Mouse (Mus musculus) midbrain, embryonic 11.5 days (tissue): ENCODE measurements around the gene Prr5l. TPM values are rescaled to one million over a fixed set of nuclear protein-coding genes. Genes with fewer than 3 reads are reported as not detected.
A peak's percentile ranks its signal among the peaks of the same experiment; 100 is the strongest.

Source experiments
- ATAC-seq: fragments of 200-750 bp; cut with Nextera tagmentation; 2 replicates; pipeline ENCODE4 v1.8.0; 2017; ENCODE audit warnings: moderate TSS enrichment, moderate library complexity; ENCODE audit not compliant: low FRiP score
- DNase-seq: peaks from one replicate; pipeline ENCODE4 v3.0.0; 2015; ENCODE audit warnings: low spot score; ENCODE audit errors: missing footprints
- H3K27ac ChIP-seq: fragments of 300-500 bp; sonication (generic); 2 replicates; pipeline ENCODE4 v1.5.1; 2014; ENCODE audit warnings: low read depth, low read length
- H3K27me3 ChIP-seq: fragments of 300-500 bp; sonication (generic); 2 replicates; pipeline ENCODE4 v1.6.1; 2014; ENCODE audit warnings: mild to moderate bottlenecking, low read length, moderate library complexity, mixed read lengths; ENCODE audit not compliant: control insufficient read depth, insufficient read depth
- H3K36me3 ChIP-seq: fragments of 300-500 bp; sonication (generic); 2 replicates; pipeline ENCODE4 v1.6.1; 2014; ENCODE audit warnings: mild to moderate bottlenecking, low read length, moderate library complexity, mixed read lengths; ENCODE audit not compliant: control insufficient read depth, insufficient read depth
- H3K4me1 ChIP-seq: fragments of 300-500 bp; sonication (generic); 2 replicates; pipeline ENCODE4 v1.6.1; 2014; ENCODE audit warnings: low read length; ENCODE audit not compliant: control insufficient read depth, insufficient read depth
- H3K4me2 ChIP-seq: fragments of 300-500 bp; sonication (generic); 2 replicates; pipeline ENCODE4 v1.6.1; 2014; ENCODE audit warnings: mild to moderate bottlenecking, moderate library complexity
- H3K4me3 ChIP-seq: fragments of 300-500 bp; sonication (generic); 2 replicates; pipeline ENCODE4 v1.5.1; 2014; ENCODE audit warnings: low read depth, low read length
- H3K9ac ChIP-seq: fragments of 300-500 bp; sonication (generic); 2 replicates; pipeline ENCODE4 v1.6.1; 2014; ENCODE audit warnings: low read length
- H3K9me3 ChIP-seq: fragments of 300-500 bp; sonication (generic); 2 replicates; pipeline ENCODE4 v1.6.1; 2016; ENCODE audit warnings: low read length; ENCODE audit not compliant: control insufficient read depth
- WGBS: fragments of 180-500 bp; shearing (Covaris S2); extraction: QIAGEN DNeasy Blood & Tissue Kit; methylation state at CpG from one replicate; pipeline ENCODE4 v1.1.7; 2014; 5-methylcytosine and 5-hydroxymethylcytosine counted together
- polyA plus RNA-seq: library from polyadenylated mRNA; unstranded; fragments of >200 nt; fragmentation: Nextera tagmentation; extraction: Ambion mirVana; gene quantifications from 2 replicates; pipeline ENCODE4 v1.2.1, GENCODE M21; 2014

Gene Prr5l
- 12.6 and 15.5 TPM in 2 replicates for polyA plus RNA-seq

DNA sequence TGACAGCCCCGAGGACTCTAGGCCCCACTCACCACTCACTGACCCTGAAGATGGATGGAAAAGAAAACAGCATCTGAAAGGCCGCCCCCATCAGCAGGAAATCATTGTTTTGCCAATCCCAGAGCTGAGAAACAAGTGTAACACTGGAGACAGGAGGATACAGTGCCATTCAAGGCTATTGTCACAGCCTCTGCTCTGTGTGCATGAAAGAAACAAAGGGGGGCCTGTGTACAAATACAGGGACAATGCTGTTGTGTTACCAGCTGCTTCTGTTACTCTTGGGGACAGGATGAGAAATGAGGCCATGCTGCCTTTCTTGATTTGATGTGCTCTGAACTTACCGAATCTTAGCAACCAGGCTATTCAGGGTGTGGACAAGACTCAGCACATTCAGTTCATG, at the start of gene Prr5l:
Gene Prr5l (minus strand): TSS at position 30 of the 400 bp plus-strand sequence.
- 52% methylated on average over 3 of the region's 3 CpGs for WGBS
- DNase-seq (no peak), ATAC-seq (no peak)
- H3K4me2 ChIP-seq: no peak within 1 kb of the TSS
- no peaks in the 10 kb centered on the region for H3K9me3 ChIP-seq
- no peaks in the 10 kb centered on the region for H3K27me3 ChIP-seq
- H3K4me1 ChIP-seq: peaks cover 2% of the 10 kb centered on the region; the same call in 1 of the 2 replicates
- no peak within 1 kb of the TSS for H3K9ac ChIP-seq
- H3K36me3 ChIP-seq: no peaks in the 10 kb centered on the region
- H3K27ac ChIP-seq: no peak within 1 kb of the TSS
- H3K4me3 ChIP-seq: no peak within 1 kb of the TSS

DNA sequence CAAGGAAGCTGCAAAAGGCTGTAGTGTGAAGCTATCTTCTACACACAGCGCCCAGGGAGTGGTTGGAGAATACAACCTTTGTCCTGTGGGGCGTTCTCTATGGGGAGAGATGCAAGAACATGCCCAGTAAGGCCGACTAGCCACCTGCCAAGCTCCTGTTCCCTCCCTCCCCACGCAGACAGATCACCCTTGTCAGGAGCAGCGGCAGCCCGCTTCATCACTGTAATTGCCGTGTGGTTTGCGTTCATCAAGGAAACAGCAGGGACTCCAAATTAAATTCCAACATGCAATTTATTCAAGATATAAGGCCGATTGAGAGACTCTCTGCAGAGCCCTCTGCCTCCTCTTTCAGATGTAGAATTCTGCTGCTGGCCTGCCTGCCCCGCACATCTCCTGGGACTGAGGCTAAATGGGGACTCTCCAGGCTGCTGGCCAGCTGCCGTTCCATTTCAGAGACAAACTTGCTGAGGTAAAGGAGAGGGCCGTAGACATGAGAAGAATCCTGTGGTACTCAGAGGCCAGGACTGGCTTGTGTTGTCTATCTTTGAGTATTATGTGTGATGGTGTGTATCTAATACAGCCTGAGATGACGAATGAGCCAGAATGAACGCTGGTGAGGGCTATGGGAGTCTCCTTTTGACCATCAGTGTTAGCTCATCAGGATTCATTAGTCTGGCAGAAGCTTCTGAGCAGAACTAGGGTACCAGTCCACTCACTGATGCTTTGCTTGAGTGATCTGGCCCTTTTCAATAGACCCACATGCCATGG, 49.5 kb upstream of the Prr5l start:
- peak; percentile 73 for DNase-seq
- no peak overlapping the region for H3K27ac ChIP-seq
- no peak overlapping the region for H3K4me3 ChIP-seq
- no peaks in the 10 kb centered on the region for H3K9me3 ChIP-seq
- H3K4me1 ChIP-seq: no peaks in the 10 kb centered on the region
- 91% methylated on average over 14 of the region's 14 CpGs for WGBS
- H3K27me3 ChIP-seq: no peaks in the 10 kb centered on the region
- H3K9ac ChIP-seq: no peak overlapping the region
- no peaks in the 10 kb centered on the region for H3K36me3 ChIP-seq
- no peak overlapping the region for H3K4me2 ChIP-seq
- no peak for ATAC-seq

DNA sequence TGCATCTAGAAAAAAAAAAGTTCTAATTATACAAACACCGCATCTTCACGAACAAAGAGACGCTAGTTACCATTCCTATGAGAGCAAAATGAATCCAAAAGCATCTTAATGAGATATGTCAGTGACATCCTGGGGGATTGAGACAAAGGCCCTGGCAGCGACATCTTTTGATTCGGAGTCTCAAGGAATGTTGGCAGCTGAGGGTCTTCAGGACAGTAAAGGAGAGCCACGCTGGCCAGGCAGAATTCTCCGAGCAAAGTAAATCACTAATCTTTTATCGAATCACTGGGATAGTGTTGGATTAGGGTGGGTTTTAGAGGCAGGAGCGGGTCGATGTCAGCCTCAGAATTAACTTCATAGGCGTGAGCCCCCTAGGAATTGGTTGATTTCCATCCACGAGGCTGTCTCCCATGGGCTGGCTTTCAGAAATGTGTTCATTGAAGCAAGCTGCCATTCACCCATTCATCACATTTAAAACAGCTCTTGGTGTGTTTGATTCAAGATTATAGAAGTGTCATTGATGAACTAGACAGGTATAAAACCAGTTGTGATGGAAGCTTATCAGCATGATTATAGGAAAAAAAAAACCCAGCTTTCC, 42.9 kb upstream of the Prr5l start:
- H3K4me2 ChIP-seq: no peak overlapping the region
- no peak overlapping the region for H3K4me3 ChIP-seq
- H3K27me3 ChIP-seq: no peaks in the 10 kb centered on the region
- 49% methylated on average over 12 of the region's 12 CpGs for WGBS
- no peak overlapping the region for H3K27ac ChIP-seq
- 0 out of 2 replicates have a peak, but pooled peaks cover 2% of the 10 kb centered on the region for H3K4me1 ChIP-seq
- ATAC-seq (peak; percentile 44), DNase-seq (peak; percentile 83)
- no peaks in the 10 kb centered on the region for H3K36me3 ChIP-seq
- no peak overlapping the region for H3K9ac ChIP-seq
- H3K9me3 ChIP-seq: no peaks in the 10 kb centered on the region

DNA sequence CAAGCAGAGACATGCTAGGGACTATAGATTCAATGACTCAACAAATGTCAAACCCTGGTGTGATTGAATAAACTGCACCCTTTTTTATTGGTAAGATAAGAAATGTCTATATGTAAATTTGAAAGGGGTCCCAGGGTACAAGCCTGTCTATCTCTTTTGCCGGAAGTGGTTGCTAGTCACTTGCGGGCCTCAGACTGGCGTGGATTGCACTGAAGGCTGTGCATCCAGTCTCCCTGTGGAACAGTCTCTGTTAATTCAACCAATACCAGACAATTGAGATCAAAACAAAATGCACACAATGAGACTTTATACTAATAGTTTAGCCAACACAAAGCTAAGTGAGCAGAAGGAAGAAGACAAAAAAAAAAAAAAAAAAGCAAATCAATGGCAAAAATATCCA, 42.4 kb upstream of the Prr5l start:
- 78% methylated on average over 3 of the region's 3 CpGs for WGBS
- Histone ChIP-seq H3K9ac (no peak overlapping the region), H3K27ac (no peak overlapping the region), H3K4me1 (0 out of 2 replicates have a peak, but pooled peaks cover 3% of the 10 kb centered on the region), H3K4me2 (no peak overlapping the region), H3K27me3 (no peaks in the 10 kb centered on the region), H3K9me3 (no peaks in the 10 kb centered on the region), H3K36me3 (no peaks in the 10 kb centered on the region), H3K4me3 (no peak overlapping the region)
- DNase-seq (no peak), ATAC-seq (no peak)

DNA sequence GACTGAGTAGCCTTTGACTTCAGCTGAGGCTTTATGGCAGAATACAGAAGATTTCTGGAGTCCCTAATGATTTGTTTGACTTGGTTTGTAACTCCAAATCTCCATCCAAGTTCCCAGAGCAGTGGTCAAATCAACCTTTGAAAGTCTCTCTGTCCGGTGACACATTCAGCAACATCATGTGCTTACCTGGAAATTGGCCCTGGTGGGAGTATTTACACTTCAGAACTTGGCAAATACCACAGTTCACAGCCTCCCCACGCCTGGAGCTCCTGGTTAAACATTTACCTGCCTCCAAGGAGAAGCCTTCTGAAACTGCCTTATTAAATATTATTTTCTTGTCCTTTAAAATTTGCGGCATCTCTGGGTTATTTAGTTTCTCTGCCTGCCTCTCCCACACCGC, 40.4 kb upstream of the Prr5l start:
- Histone ChIP-seq H3K4me1 (peaks cover 6% of the 10 kb centered on the region; the same call in 1 of the 2 replicates), H3K4me2 (no peak overlapping the region), H3K36me3 (no peaks in the 10 kb centered on the region), H3K9me3 (no peaks in the 10 kb centered on the region), H3K27me3 (no peaks in the 10 kb centered on the region), H3K27ac (no peak overlapping the region), H3K9ac (no peak overlapping the region), H3K4me3 (no peak overlapping the region)
- no peak for DNase-seq
- no peak for ATAC-seq
- 83% methylated on average over 4 of the region's 4 CpGs for WGBS

DNA sequence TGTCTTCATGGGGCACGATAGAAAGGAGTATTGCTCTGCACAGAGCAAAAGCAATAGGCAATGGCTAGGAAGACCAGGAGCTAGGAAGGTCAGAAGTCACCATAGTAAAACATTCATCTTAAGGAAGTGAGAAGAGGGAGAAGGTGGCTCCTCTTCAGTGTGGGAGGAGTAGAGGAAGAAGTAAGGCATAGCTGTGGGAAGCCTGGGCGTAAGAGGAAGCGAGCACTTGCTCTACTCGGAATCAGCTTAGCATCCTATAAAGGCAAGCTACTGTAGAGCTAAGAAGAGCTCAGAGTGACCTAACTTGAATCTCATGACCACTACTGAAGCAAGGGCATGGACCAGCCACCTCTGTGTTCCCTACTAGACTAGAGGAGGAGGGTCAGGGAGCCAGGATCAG, 39.5 kb upstream of the Prr5l start:
- Histone ChIP-seq H3K27ac (no peak overlapping the region), H3K9me3 (no peaks in the 10 kb centered on the region), H3K36me3 (no peaks in the 10 kb centered on the region), H3K27me3 (no peaks in the 10 kb centered on the region), H3K4me2 (no peak overlapping the region), H3K4me3 (no peak overlapping the region), H3K9ac (no peak overlapping the region), H3K4me1 (peaks cover 6% of the 10 kb centered on the region; the same call in 1 of the 2 replicates)
- DNase-seq: peak; percentile 39
- WGBS: 92% methylated on average over 4 of the region's 4 CpGs
- no peak for ATAC-seq

DNA sequence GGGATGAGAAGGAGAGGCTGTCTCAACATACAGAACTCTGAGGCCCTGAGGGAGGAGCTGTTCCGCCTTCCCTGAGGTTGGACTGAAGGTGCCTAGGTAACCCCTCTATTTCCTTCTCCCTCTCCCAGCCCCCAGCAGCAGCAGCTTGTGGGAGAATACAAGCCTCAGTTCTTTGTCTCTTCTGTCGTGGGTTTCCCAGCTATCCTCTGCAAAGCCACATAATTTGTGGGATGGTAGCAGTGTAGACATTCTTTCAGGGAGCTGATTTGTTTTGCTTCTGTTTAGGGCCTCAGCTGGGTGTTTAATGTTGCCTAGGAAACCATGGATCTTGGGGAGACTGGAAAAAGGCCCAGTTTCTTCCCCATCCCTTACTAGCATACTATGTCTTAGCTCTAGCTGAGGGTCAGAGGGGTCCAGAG, 37.3 kb upstream of the Prr5l start:
- Histone ChIP-seq H3K4me2 (no peak overlapping the region), H3K27me3 (no peaks in the 10 kb centered on the region), H3K9ac (no peak overlapping the region), H3K36me3 (no peaks in the 10 kb centered on the region), H3K4me3 (no peak overlapping the region), H3K27ac (no peak overlapping the region), H3K9me3 (no peaks in the 10 kb centered on the region), H3K4me1 (peaks cover 4% of the 10 kb centered on the region; the same call in 1 of the 2 replicates)
- ATAC-seq: no peak
- peak; percentile 78 for DNase-seq
- WGBS: 38% methylated on average over 2 of the region's 2 CpGs

DNA sequence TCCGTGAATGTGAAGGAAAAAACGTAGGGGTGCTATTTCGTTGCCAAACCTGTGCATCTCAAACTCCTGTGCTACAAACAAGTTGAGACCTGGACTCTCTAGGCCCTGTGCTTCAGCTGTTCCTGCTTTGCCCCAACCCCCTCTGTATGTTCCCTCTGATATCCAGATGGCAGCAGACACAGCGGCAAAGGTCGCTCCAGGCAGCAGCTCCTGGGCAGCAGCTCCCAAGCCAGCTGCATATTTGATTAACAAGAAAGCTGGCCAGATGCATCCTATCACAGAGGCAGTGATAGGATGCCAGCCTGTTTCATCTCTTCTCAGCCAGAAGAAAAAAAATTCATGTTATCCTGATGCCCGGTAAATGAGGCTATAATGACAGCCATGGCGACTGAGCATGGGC, 35.7 kb upstream of the Prr5l start:
- Histone ChIP-seq H3K4me1 (peaks cover 4% of the 10 kb centered on the region; the same call in 1 of the 2 replicates), H3K27me3 (no peaks in the 10 kb centered on the region), H3K4me3 (no peak overlapping the region), H3K9me3 (no peaks in the 10 kb centered on the region), H3K9ac (no peak overlapping the region), H3K4me2 (no peak overlapping the region), H3K27ac (no peak overlapping the region), H3K36me3 (no peaks in the 10 kb centered on the region)
- ATAC-seq: no peak
- DNase-seq: peak; percentile 75
- WGBS: 88% methylated on average over 7 of the region's 7 CpGs

DNA sequence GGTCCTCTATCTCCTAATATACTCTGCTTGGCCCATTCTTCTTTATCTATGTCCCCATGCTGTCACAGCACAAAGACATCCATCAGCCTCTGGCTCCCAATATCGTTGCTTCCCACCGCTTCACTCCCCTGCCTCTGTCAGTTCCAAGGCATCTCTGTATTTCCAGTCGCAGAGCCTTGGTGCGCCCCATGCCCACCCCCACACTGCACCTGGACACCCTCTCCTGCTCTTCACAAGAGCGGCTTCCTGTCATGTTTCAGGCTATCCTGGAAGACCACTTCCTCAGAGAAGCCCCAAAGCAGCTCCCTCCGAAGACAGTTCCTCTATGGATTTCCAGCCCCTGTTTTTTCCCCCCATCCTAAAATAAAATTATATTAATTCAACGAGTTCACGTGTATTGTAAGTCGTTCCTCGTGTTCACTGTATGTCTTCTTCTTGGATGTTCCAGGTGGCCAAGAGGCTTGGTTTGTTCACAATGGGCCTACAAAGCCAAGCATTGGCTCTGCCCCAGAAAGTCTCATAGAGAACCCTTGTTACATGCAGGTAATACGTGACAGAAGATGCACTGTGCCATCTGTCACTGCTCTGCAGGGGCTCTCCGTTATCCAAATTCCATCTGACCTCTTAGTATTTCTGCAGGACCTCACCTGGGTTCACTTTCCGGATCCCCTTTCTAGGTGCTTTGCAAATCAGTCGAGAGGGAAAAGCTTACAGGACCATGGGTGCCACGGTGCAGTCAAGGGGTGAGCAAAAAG, 26.7 kb upstream of the Prr5l start:
- H3K27ac ChIP-seq: no peak overlapping the region
- no peak overlapping the region for H3K4me2 ChIP-seq
- H3K4me3 ChIP-seq: no peak overlapping the region

More for the DNA sequence above, 26.7 kb upstream of the Prr5l start:
- Histone ChIP-seq H3K9me3 (no peaks in the 10 kb centered on the region), H3K27me3 (no peaks in the 10 kb centered on the region), H3K36me3 (no peaks in the 10 kb centered on the region), H3K4me1 (peaks cover 9% of the 10 kb centered on the region), H3K9ac (no peak overlapping the region)
- DNase-seq: no peak
- ATAC-seq: no peak
- 88% methylated on average over 15 of the region's 15 CpGs for WGBS
